Mouse (Mus musculus): ENCODE results near the gene Tbl3. TPM values are rescaled to one million over a fixed set of nuclear protein-coding genes. Genes with fewer than 3 reads are reported as not detected.

Tbl3 gene
- polyA plus RNA-seq, 1 experiment from 2014 or later, result 105 TPM

DNA sequence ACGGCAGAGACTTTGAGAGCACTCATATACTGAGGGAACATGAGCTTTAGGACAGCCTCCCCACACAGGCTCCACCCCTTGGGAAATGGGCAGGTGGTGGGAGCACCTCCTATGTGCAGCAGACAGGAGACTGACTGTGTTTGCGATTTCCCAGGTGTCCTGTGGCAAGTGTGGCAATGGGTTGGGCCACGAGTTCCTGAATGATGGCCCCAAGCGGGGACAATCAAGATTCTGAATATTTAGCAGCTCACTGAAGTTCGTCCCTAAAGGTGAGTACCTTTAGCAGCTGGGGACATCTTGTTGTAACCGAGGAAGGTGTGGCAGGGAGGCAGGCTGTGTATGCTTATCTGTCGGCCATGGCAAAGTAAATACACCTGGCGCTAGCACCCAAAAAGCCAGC, 32.5 kb upstream of the Tbl3 start:
- no peak overlapping the region for H3K4me3 ChIP-seq (ENCODE audit: low read length)
- ATAC-seq (ENCODE audit: low FRiP score, low TSS enrichment), result no peak
- 84% methylated on average over 8 of the region's 8 CpGs for WGBS
- peaks cover 15% of the 10 kb centered on the region; the same call in 1 of the 2 replicates for H3K36me3 ChIP-seq (ENCODE audit: control insufficient read depth, insufficient read depth, low read length)
- H3K27ac ChIP-seq (ENCODE audit: low read depth, low read length), result no peak overlapping the region
- H3K4me2 ChIP-seq (replicated peaks; ENCODE audit: low read depth, low read length), result no peak overlapping the region
- no peaks in the 10 kb centered on the region for H3K27me3 ChIP-seq (ENCODE audit: control insufficient read depth, insufficient read depth, low read length)
- H3K4me1 ChIP-seq (ENCODE audit: control insufficient read depth, insufficient read depth, low read length), result peaks cover 7% of the 10 kb centered on the region; the same call in 1 of the 2 replicates
- H3K9ac ChIP-seq (ENCODE audit: low read depth, low read length), result no peak overlapping the region
- H3K9me3 ChIP-seq (ENCODE audit: control insufficient read depth, low read length), result no peaks in the 10 kb centered on the region

DNA sequence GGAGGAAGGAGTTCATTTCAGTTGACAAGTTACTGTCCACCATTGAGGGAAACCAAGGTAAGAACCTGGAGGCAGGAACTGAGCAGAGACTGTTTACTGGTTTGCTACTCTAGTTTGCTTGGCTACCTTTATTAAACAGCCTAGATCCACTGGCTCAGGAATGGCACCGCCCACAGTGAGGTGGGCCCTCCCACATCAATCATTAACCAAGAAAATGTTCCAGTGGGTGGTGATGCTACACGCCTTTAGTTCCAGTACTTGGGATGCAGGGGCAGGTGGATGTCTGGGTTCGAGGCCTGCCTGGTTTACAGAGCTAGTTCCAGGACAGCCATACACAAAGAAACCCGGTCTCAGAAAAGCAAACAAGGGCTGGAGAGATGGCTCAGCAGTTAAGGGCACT, 30.8 kb upstream of the Tbl3 start:
- 80% methylated on average over 4 of the region's 4 CpGs for WGBS
- H3K9me3 ChIP-seq (ENCODE audit: control insufficient read depth, low read length), result no peaks in the 10 kb centered on the region
- H3K9ac ChIP-seq (ENCODE audit: low read depth, low read length), result no peak overlapping the region
- no peaks in the 10 kb centered on the region for H3K27me3 ChIP-seq (ENCODE audit: control insufficient read depth, insufficient read depth, low read length)
- no peak overlapping the region for H3K4me3 ChIP-seq (ENCODE audit: low read length)
- H3K27ac ChIP-seq (ENCODE audit: low read depth, low read length), result no peak overlapping the region
- peaks cover 15% of the 10 kb centered on the region; the same call in 1 of the 2 replicates for H3K36me3 ChIP-seq (ENCODE audit: control insufficient read depth, insufficient read depth, low read length)
- ATAC-seq (ENCODE audit: low FRiP score, low TSS enrichment), result no peak
- no peak overlapping the region for H3K4me2 ChIP-seq (replicated peaks; ENCODE audit: low read depth, low read length)
- peaks cover 7% of the 10 kb centered on the region; the same call in 1 of the 2 replicates for H3K4me1 ChIP-seq (ENCODE audit: control insufficient read depth, insufficient read depth, low read length)

DNA sequence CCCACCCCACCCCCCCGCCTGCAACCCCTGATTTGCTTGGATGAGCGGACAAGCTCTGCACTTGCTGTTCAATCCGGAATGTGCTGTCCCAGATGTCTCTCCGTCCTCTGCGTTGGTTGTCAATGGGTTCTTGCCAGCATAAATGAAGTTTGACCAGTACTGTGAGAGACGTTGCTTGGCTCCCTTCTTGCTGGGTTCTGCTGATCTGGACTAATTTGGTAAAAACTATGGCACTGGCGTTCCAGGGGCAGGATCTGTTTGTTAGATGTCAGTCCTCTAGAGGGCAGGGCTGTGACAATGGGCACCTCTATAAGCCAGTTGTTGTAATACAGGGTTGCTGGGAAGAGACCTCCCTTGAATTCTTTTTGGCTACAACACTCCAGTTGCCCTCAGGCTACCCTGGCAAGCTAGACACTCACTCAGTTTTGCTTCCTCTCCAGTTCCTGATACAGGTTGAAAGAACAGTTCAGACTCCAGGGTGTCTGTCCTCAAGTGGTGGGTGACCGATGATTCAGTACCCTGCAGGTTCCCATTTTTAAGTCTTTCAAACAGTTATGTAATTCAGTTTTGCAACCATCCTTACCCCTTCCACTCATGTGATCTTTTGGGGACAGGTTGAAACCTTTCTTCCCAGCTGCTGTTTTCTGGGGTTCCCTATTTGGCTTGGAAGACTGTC, 29.8 kb upstream of the Tbl3 start:
- Histone ChIP-seq H3K4me3 (ENCODE audit: low read length) (peak overlapping the region; percentile 66), H3K9ac (ENCODE audit: low read depth, low read length) (peak overlapping the region; percentile 72; the same call in 1 of the 2 replicates), H3K27me3 (ENCODE audit: control insufficient read depth, insufficient read depth, low read length) (no peaks in the 10 kb centered on the region), H3K36me3 (ENCODE audit: control insufficient read depth, insufficient read depth, low read length) (peaks cover 12% of the 10 kb centered on the region; the same call in 1 of the 2 replicates), H3K4me2 (replicated peaks; ENCODE audit: low read depth, low read length) (peak overlapping the region; percentile 86), H3K9me3 (ENCODE audit: control insufficient read depth, low read length) (no peaks in the 10 kb centered on the region), H3K27ac (ENCODE audit: low read depth, low read length) (no peak overlapping the region), H3K4me1 (ENCODE audit: control insufficient read depth, insufficient read depth, low read length) (peaks cover 7% of the 10 kb centered on the region; the same call in 1 of the 2 replicates)
- WGBS, result 20% methylated on average over 8 of the region's 8 CpGs
- no peak for ATAC-seq (ENCODE audit: low FRiP score, low TSS enrichment)

DNA sequence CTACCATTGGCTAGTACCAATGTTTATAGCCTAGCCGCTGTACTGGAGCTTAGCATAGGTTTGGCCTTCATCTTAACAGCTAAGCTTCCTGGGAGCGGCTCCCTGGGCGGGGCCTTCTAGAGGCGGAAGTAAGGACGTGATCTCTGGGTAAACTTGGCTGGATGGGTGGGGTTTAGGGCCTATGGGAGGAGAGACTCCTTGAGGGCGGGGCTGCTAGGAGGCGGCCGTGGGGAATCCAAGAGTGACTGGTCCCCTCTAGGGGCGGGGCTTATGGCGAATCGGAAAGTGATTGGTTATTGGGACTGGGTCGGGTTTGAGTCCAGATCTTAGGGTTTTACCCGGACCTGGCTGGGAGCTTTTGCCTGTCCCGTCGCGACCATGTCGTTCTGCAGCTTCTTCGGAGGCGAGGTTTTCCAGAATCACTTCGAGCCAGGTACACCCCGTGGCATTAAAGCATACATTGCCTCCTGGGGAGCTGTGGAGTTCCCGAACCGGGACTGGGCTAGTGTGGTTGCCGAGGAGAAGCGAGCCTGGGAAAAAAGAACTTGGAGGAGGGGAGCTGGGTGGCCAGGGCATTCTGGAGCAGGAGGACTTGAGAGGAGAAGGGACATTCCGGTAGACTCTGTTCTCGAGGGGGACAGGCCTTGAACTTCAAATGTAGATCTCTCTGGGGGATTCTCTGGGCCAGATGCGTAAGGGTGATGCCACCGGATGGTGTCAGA, 29.0 kb upstream of the Tbl3 start, which contains the start of gene Msrb1:
Gene Msrb1, plus strand, starts transcription at position 313 of the 722 bp plus-strand sequence.
- Histone ChIP-seq H3K4me2 (replicated peaks; ENCODE audit: low read depth, low read length) (peak within 1 kb of the TSS; percentile 86), H3K4me3 (ENCODE audit: low read length) (peak within 1 kb of the TSS; percentile 66), H3K36me3 (ENCODE audit: control insufficient read depth, insufficient read depth, low read length) (peaks cover 12% of the 10 kb centered on the region; the same call in 1 of the 2 replicates), H3K4me1 (ENCODE audit: control insufficient read depth, insufficient read depth, low read length) (peaks cover 7% of the 10 kb centered on the region; the same call in 1 of the 2 replicates), H3K27ac (ENCODE audit: low read depth, low read length) (peak within 1 kb of the TSS; percentile 53; the same call in 1 of the 2 replicates), H3K9me3 (ENCODE audit: control insufficient read depth, low read length) (no peaks in the 10 kb centered on the region), H3K9ac (ENCODE audit: low read depth, low read length) (peak within 1 kb of the TSS; percentile 72), H3K27me3 (ENCODE audit: control insufficient read depth, insufficient read depth, low read length) (no peaks in the 10 kb centered on the region)
- peak; percentile 97 for ATAC-seq (ENCODE audit: low FRiP score, low TSS enrichment)
- 2% methylated on average over 29 of the region's 29 CpGs for WGBS

DNA sequence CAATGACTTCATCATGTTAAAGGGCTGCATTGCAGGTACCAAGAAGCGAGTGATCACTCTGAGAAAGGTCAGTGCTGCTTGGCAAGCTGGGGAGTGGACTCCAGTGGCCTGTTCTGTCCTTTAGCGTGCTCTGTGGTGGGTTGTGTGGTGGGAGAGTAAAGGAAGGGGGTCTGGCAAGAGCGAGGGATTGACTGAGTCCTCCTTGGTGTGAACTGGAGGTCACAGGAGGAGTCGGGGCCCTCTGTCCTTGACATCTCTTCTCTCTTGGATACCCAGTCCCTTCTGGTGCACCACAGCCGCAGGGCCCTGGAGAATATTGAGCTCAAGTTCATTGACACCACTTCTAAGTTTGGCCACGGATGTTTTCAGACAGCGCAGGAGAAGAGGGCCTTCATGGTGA, 28.0 kb upstream of the Tbl3 start:
- no peak overlapping the region for H3K27ac ChIP-seq (ENCODE audit: low read depth, low read length)
- no peak overlapping the region for H3K9ac ChIP-seq (ENCODE audit: low read depth, low read length)
- WGBS, result 89% methylated on average over 7 of the region's 7 CpGs
- H3K4me2 ChIP-seq (replicated peaks; ENCODE audit: low read depth, low read length), result 0 out of 2 replicates have a peak overlapping the region, but pooled peaks have one; percentile 45
- H3K4me3 ChIP-seq (ENCODE audit: low read length), result no peak overlapping the region
- H3K27me3 ChIP-seq (ENCODE audit: control insufficient read depth, insufficient read depth, low read length), result no peaks in the 10 kb centered on the region
- ATAC-seq (ENCODE audit: low FRiP score, low TSS enrichment), result no peak
- H3K36me3 ChIP-seq (ENCODE audit: control insufficient read depth, insufficient read depth, low read length), result peaks cover 6% of the 10 kb centered on the region; the same call in 1 of the 2 replicates
- H3K4me1 ChIP-seq (ENCODE audit: control insufficient read depth, insufficient read depth, low read length), result peaks cover 7% of the 10 kb centered on the region; the same call in 1 of the 2 replicates
- no peaks in the 10 kb centered on the region for H3K9me3 ChIP-seq (ENCODE audit: control insufficient read depth, low read length)

DNA sequence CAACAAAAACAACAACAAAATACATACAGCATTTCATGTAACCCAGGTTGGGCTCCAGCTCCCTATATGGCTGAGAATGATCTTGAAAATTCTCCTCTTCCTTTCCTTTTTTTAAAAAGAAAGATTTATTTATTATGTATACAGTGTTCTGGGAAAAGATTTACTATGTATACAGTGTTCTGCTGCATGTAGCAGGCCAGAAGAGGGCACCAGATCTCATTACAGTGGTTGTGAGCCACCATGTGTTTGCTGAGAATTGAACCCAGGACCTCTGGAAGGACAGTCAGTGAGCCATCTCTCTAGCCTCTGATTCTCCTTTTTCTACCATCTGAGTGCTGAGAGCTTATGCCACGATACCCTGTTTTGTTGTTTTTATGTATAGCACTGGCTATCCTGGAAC, 27.1 kb upstream of the Tbl3 start:
- Histone ChIP-seq H3K9ac (ENCODE audit: low read depth, low read length) (no peak overlapping the region), H3K4me1 (ENCODE audit: control insufficient read depth, insufficient read depth, low read length) (peaks cover 7% of the 10 kb centered on the region; the same call in 1 of the 2 replicates), H3K4me2 (replicated peaks; ENCODE audit: low read depth, low read length) (no peak overlapping the region), H3K4me3 (ENCODE audit: low read length) (no peak overlapping the region), H3K27ac (ENCODE audit: low read depth, low read length) (no peak overlapping the region), H3K36me3 (ENCODE audit: control insufficient read depth, insufficient read depth, low read length) (no peaks in the 10 kb centered on the region), H3K27me3 (ENCODE audit: control insufficient read depth, insufficient read depth, low read length) (no peaks in the 10 kb centered on the region), H3K9me3 (ENCODE audit: control insufficient read depth, low read length) (no peaks in the 10 kb centered on the region)
- no peak for ATAC-seq (ENCODE audit: low FRiP score, low TSS enrichment)
- WGBS, result 90% methylated on average over 1 of the region's 1 CpGs

DNA sequence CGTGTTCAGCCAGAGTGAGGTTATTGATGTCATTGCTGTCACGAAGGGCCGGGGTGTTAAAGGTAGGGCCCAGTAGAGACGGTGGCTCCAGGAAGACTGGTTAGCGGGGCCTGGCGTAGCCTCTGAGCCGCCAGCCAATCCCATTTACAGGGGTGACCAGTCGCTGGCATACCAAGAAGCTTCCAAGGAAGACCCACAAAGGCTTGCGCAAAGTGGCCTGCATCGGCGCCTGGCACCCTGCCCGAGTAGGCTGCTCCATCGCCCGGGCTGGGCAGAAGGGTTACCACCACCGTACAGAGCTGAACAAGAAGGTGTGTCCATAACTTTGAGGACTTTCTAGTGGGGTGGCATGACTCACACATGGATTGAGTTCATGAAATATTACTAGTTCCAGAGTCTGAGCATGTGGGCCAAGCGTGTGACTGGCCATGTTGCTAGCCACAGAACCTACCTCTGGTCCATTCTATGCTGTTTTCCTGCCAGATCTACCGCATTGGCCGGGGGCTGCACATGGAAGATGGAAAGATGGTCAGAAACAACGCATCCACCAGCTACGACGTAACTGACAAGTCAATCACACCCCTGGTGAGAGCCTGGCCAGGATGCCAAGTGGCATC, 26.1 kb upstream of the Tbl3 start:
- no peak overlapping the region for H3K4me3 ChIP-seq (ENCODE audit: low read length)
- no peak overlapping the region for H3K4me2 ChIP-seq (replicated peaks; ENCODE audit: low read depth, low read length)
- ATAC-seq (ENCODE audit: low FRiP score, low TSS enrichment), result no peak
- no peaks in the 10 kb centered on the region for H3K27me3 ChIP-seq (ENCODE audit: control insufficient read depth, insufficient read depth, low read length)
- no peaks in the 10 kb centered on the region for H3K36me3 ChIP-seq (ENCODE audit: control insufficient read depth, insufficient read depth, low read length)
- 91% methylated on average over 21 of the region's 21 CpGs for WGBS
- no peak overlapping the region for H3K27ac ChIP-seq (ENCODE audit: low read depth, low read length)
- H3K4me1 ChIP-seq (ENCODE audit: control insufficient read depth, insufficient read depth, low read length), result peaks cover 7% of the 10 kb centered on the region; the same call in 1 of the 2 replicates
- no peak overlapping the region for H3K9ac ChIP-seq (ENCODE audit: low read depth, low read length)
- no peaks in the 10 kb centered on the region for H3K9me3 ChIP-seq (ENCODE audit: control insufficient read depth, low read length)

DNA sequence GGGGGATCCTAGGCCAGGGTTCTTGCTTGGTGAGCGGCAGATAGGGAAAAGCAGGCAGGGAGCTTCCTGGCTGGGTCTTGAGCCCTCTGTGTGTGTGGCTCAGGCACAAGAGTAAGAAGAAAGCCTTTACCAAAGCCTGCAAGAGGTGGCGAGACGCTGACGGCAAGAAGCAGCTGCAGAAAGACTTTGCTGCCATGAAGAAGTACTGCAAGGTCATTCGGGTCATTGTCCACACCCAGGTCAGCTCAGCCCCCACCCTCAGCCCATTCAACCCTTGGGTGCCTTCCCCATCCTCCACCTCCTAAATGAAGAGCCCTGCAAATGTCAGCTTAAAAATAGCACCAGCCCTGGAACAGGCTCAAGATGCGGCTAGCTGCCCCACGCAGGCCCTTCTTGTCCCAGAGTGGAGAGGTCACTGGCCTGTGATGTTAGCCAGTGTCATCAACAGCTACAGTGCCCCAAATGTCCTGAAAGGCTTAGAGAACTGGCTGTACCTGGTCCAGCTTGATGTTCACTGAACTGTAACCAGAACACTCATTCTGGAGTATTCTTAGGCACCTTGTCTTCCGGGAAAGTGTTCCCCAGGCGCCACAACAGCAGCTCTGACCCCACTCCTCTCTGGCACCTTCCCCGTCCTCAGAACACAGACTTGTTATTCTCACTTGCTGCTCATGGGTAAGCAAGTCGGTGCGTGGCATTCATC, 24.9 kb upstream of the Tbl3 start:
- WGBS, result 83% methylated on average over 12 of the region's 12 CpGs
- no peak for ATAC-seq (ENCODE audit: low FRiP score, low TSS enrichment)

More for the DNA sequence above, 24.9 kb upstream of the Tbl3 start:
- Histone ChIP-seq H3K9ac (ENCODE audit: low read depth, low read length) (no peak overlapping the region), H3K4me3 (ENCODE audit: low read length) (no peak overlapping the region), H3K4me2 (replicated peaks; ENCODE audit: low read depth, low read length) (no peak overlapping the region), H3K36me3 (ENCODE audit: control insufficient read depth, insufficient read depth, low read length) (no peaks in the 10 kb centered on the region), H3K9me3 (ENCODE audit: control insufficient read depth, low read length) (no peaks in the 10 kb centered on the region), H3K4me1 (ENCODE audit: control insufficient read depth, insufficient read depth, low read length) (peaks cover 5% of the 10 kb centered on the region; the same call in 1 of the 2 replicates), H3K27me3 (ENCODE audit: control insufficient read depth, insufficient read depth, low read length) (no peaks in the 10 kb centered on the region), H3K27ac (ENCODE audit: low read depth, low read length) (no peak overlapping the region)
